Mouse (Mus musculus): ENCODE measurements around the gene Ppp1r10. TPM values are rescaled to one million over a fixed set of nuclear protein-coding genes. Genes with fewer than 3 reads are reported as not detected.

Ppp1r10 gene
- polyA plus RNA-seq, 1 experiment: 31.1 TPM

Other genes with a start within 250 kb of the Ppp1r10 start
- gene Vars2, start 248.8 kb upstream of the Ppp1r10 start, polyA plus RNA-seq (2012; rRNA removed): 16.6 and 21.5 TPM in 2 replicates
- gene Gtf2h4, start 242.7 kb upstream of the Ppp1r10 start, polyA plus RNA-seq (2012; rRNA removed): 20.0 and 24.3 TPM in 2 replicates
- 53.2 and 61.8 TPM in 2 replicates for gene Ddr1, start 211.8 kb upstream of the Ppp1r10 start, polyA plus RNA-seq (2012; rRNA removed)
- 16.8 and 19.5 TPM in 2 replicates for gene Ier3, start 94.8 kb upstream of the Ppp1r10 start, polyA plus RNA-seq (2012; rRNA removed)
- gene Flot1, start 93.2 kb upstream of the Ppp1r10 start, polyA plus RNA-seq (2012; rRNA removed): 68.4 and 96.1 TPM in 2 replicates
- 245 and 297 TPM in 2 replicates for gene Tubb5, start 78.1 kb upstream of the Ppp1r10 start, polyA plus RNA-seq (2012; rRNA removed)
- gene Mdc1, start 74.9 kb upstream of the Ppp1r10 start, polyA plus RNA-seq (2012; rRNA removed): 8.2 and 10.0 TPM in 2 replicates
- 6.9 and 7.8 TPM in 2 replicates for gene Nrm, start 55.1 kb upstream of the Ppp1r10 start, polyA plus RNA-seq (2012; rRNA removed)
- 43.2 and 48.6 TPM in 2 replicates for gene Ppp1r18, start 50.8 kb upstream of the Ppp1r10 start, polyA plus RNA-seq (2012; rRNA removed)
- 49.9 and 52.4 TPM in 2 replicates for gene Dhx16, start 36.6 kb upstream of the Ppp1r10 start, polyA plus RNA-seq (2012; rRNA removed)
- 41.2 and 50.3 TPM in 2 replicates for gene 2310061I04Rik, start 19.0 kb upstream of the Ppp1r10 start, polyA plus RNA-seq (2012; rRNA removed)
- gene Atat1, start 6.4 kb upstream of the Ppp1r10 start, polyA plus RNA-seq (2012; rRNA removed): 56.5 and 62.4 TPM in 2 replicates
- 86.1 and 110 TPM in 2 replicates for gene Mrps18b, start within 50 bp of the Ppp1r10 start, polyA plus RNA-seq (2012; rRNA removed)
- gene Abcf1, start 53.3 kb downstream of the Ppp1r10 start, polyA plus RNA-seq (2012; rRNA removed): 57.2 and 59.9 TPM in 2 replicates
- gene Gnl1, start 63.4 kb downstream of the Ppp1r10 start, polyA plus RNA-seq (2012; rRNA removed): 20.7 and 30.2 TPM in 2 replicates
- 18.7 and 21.4 TPM in 2 replicates for gene Prr3, start 63.8 kb downstream of the Ppp1r10 start, polyA plus RNA-seq (2012; rRNA removed)
- 1.1 and 1.7 TPM in 2 replicates for gene H2-T24, start 104.1 kb downstream of the Ppp1r10 start, polyA plus RNA-seq (2012; rRNA removed)
- 86.4 and 99.4 TPM in 2 replicates for gene H2-T23, start 116.4 kb downstream of the Ppp1r10 start, polyA plus RNA-seq (2012; rRNA removed)
- gene H2-T22, start 126.3 kb downstream of the Ppp1r10 start, polyA plus RNA-seq (2012; rRNA removed): 59.2 and 59.6 TPM in 2 replicates
- 0.06 TPM in 1 of 2 replicates, not detected in the other for gene Gm6034, start 126.5 kb downstream of the Ppp1r10 start, polyA plus RNA-seq (2012; rRNA removed)
- gene Gm11127, start 141.9 kb downstream of the Ppp1r10 start, polyA plus RNA-seq (2012; rRNA removed): 0.18 and 0.23 TPM in 2 replicates
- gene Gm19684, start 205.2 kb downstream of the Ppp1r10 start, polyA plus RNA-seq (2012; rRNA removed): 0.08 and 0.19 TPM in 2 replicates
- not detected in 2 replicates for gene Gm7030, start 213.0 kb downstream of the Ppp1r10 start, polyA plus RNA-seq (2012; rRNA removed)